Mouse (Mus musculus): Measurements from ENCODE around the gene Arid5a.

Arid5a gene

DNA sequence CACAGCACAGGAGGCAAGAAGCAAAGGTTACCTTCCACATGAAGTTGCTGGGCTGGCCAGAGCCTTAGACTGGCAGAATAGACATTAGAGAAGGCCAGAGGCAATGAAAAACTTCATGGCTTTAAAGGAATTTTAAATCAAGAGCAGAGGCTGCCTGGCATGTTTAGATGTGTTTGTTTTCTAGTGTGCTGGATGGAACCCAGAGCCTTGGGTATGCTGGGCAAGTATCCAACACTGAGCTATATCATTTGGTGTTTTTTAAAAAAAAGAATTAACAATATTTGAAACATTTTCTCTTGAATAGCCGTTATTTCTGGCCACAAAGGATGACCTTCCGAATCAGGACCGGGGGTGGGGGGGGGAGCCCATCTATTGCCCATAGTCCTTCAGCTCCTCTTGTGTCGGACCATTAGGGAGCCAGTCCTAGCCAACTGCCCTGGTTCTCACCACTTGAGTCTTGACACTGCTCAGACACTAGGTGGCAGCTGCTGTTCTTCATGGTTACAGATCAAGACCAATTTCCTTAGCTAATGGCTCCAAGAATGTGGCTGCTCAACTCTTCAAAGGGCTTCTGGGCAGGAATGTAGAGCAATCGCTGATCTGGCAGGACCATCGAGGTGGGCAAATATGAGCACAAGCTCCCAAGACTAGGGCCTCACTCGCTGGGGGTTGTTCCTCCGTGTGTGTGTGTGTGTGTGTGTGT is 16.4 kb downstream of the Arid5a start:
- DNase-seq (ENCODE audit: low read depth, low spot score): peak; percentile 39

DNA sequence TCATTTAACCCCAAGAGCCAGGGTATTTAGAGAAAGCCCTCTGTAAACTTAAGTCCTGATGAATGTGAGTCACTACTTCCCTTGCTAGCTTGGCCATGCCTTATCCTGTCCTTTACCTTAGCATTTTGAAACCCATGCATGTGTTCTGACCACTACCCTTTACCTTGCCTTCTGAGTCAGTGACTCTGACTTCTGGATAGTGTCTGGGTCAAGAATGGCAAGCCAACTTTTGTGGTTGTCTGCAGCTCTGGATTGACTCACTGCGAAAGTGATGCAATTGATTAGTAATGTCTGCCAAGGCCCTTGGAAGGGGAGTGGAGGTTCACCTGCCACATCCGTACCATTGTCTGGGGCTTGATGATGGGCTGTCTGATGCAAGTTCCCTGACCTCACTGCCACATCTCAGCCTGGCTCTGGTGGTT is 18.4 kb downstream of the Arid5a start:
- no peak for DNase-seq (ENCODE audit: low read depth, low spot score)

DNA sequence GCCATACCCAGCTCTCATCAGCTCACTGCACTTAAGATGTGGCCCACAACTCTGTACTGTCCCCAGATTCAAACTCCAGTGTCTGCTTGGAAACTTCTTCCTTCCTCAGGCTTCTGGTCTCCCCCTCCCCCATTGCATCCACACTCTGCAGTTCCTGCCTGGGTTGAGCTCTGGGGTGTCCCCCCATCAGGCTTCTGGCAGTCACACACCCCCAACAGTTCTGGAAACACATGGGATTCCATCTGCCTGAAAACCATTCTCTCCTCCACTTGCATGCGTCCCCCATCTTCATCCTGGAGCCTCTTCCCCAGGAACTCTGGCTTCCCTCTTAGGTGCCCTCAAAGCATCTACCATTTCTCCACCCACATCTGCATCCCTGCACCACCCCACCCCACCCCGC is 19.3 kb downstream of the Arid5a start:
- no peak for DNase-seq (ENCODE audit: low read depth, low spot score)

DNA sequence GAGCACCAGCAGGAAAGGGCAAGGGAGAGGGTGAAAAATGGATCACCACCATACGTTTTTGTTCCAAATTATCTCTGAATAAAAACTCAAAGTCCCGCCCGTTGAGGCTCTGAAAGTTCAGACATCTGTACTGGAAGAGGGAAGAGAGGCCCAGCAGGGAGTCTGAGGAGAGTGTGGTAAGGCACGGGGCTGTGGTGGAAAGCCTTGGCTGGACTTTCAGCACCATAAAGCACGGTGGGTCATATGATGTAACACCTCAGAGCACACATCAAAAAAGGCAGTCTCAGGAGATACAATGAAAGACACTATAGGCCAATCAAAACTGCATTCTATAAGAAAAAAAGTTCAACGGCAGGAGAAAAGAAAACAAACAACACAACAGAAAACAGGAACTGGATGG is 24.2 kb downstream of the Arid5a start:
- DNase-seq (ENCODE audit: low read depth, low spot score): no peak

DNA sequence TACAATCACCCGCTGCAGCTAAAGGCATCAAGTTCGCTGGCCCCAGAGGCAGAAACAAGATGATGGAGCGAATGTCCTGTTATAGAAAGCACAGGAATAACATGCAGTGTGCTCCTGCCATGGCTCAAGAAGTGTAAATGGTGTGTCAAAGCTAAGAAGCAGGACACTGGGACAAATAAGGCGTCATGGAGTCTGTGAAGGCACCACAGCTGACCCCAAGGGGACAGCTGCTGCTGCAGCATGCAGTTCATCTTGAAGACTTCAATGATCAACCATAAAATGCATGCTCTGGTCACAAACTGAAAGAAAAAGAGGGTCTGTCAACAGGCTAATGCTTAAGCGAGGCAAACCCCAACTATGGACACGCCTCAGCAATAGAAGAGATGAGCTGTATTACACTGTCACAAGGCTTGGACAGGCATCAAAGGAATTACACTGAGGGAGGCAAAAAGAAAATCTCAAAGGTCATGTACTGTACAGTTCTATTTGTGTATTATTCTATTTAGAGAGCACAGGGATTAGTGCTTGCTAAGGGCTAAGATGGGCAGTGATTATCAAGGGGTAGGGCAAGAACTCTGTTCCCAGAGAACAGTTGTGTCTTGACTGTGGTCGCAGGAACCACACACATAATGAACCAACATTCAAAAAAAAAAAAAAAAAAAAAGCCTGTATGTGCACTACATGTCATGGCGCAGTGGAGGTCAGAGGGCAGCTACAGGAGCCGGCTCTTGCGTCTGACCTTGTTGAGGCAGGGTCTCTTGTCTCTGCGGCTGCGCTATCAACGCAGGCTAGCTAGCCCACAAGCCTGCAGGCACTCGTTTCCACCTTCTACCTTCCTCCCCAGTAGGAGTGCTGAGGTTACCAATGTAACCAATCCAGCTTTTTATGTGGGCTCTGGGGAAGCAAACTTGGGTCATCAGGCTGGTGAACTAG is 25.7 kb downstream of the Arid5a start:
- no peak for DNase-seq (ENCODE audit: low read depth, low spot score)

DNA sequence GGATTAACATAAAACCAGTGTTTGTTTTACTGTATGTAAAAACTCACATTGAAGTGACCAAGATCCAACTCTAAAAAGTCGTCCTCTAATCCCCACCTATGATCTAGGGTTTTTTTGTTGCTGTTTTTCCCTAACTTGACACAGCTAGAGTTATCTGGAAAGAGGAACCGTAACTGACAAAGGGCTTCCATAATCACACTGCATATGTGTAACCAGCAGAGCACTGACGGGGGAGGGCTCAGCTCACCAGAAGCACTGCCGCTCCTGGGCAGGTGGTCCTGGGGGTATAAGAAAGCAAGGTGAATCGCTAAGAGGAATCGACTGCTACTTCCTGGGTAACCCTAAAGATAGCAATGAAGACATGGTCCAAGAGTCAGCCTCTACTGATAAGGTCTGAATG is 35.0 kb downstream of the Arid5a start:
- DNase-seq (ENCODE audit: low read depth, low spot score): no peak

DNA sequence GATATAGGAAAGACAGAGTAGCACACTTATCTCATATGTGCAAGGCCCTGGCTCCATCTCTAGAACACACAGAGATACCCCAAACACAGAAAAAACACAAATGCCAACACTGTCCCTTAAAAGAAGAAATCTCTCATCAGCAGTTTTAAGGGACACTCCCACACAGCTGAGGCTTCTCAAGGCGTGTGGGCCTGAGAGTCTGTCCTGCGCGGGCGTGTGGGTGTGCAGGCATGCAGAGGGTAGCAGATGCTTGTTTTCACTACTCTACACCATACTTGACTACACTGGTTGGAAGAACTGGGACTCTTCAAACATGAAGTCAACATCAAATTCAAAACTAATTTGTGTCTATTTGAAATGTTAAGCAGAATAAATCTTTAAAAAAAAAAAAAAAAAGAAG is 44.8 kb downstream of the Arid5a start:
- no peak for DNase-seq (ENCODE audit: low read depth, low spot score)

DNA sequence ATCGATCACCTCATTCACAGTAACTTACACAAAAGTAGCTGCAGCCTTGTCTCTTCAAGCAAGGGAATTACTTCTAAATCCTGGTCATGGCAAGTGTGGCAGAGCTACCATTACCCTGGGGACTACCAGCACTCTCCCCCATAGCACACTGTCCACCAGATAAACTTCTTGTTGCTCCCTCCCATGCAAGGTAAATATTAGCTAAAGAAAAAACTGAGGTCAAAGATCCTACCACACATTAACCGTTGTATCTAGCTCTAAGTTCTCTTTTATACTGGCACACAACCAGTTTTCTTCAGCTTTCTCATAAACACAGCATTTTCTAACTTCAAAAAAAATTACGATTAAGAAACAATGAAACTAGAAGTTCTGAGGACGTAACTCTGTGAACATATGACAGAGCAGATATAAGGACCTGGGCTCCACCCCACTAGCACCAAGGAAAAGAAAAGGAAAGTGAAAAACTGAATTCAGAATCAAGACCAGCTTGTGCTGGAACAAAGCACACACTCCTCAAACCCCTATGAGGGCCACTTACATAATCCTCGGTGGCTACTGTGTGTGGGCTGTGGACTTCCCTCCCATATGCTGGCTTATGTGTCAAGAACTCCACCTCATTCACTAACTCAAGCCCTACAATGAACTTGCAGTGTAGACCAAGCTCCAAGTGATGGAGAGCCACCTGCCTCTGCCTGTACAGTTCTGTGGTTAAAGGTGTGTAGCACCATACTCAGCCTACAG is 49.6 kb downstream of the Arid5a start:
- no peak for DNase-seq (ENCODE audit: low read depth, low spot score)

DNA sequence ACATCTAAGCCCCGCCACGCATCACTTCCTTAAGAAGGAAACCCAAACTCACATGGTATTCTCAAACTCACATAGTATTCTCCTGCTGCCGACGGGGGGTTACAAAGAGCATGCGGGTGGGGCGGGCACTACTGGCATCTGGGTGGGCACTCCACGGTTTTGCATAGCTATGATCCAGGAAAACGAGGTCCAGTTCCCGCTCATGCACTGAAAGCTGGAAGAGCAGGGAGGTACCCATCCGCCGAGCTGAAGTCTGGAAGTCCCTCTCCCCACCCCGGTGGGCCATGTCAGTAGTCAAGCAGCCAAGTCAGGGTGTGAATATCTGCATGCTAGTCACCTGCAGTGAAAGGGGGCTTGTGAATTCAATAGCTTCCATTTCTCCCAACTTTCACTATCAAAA is 60.2 kb downstream of the Arid5a start:
- DNase-seq (ENCODE audit: low read depth, low spot score): peak; percentile 3

DNA sequence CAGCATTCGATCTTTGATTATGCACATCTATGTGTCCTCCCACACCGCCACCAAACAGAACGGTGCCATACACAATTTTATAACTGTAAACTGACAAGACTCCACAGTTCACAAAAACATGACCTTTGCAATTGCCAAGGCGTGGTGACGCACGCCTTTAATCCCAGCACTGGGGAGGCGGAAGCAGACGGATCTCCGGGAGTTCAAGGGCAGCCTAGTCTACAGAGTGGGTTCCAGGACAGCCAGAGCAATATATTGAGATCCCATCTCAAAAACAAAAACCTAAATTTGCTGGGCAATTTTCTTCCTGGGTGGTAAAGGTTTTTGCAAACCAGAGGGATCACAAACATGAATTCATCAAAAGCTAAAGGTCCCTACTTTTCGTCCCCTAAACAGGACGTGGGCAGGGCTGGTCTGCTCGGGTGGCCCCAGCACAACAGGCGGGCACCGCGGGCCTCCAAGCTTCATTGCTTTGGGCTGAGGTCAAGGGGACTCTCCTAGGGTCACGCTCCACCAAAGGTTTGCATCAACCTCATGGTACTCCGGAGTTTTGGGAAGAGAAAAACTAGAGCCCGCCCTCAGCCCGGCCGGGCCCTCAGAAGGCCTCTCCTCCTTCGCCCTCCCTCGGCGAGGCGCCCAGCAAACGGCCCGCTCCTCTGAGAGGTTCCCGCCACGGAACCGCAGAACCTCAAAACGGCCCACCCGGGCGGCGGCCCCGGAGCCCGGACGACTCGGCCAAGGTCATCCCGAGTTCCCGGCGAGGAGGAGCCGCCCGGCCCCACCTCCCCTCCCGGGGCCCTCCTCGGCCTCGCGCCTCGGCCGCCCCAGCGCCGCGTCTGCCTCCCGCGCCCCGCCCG is 60.8 kb downstream of the Arid5a start:
- peak; percentile 68 for DNase-seq (ENCODE audit: low read depth, low spot score)

DNA sequence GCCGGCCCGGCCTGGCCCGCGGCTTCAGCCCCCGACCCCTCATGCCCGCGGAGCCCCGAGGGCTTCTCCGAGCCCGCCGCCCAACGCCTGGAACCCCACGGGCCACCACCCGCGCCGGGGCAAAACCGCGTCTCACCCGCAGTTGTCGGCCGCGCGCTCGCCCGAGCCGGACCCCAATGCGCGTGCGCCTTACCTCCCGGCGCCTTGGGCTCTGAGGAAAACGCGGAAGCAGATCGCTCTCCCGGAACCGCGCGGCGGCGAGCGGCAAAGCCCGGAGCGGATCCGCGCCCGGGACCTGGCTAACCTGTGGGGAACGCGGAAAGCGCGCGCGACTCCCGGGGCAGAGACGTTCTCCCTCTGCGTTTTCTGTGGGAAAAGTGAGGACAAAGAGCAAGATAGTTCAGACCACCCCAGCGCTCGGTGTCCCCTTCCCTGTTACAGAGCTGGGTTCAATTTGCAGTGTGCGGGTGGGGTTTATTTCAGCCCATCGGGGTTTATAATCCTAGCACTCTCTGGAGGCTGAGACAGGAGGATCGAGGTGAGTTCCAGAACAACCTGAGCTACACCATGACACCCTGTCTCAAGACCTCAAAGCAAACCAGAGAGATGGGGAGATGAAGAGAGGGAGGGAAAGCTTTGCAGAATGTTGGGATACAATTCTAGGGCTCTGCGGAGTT is 61.6 kb downstream of the Arid5a start, which contains the start of gene Kansl3:
Gene Kansl3, minus strand, starts transcription at position 213 of the 677 bp plus-strand sequence.
- DNase-seq (ENCODE audit: low read depth, low spot score): peak; percentile 94

DNA sequence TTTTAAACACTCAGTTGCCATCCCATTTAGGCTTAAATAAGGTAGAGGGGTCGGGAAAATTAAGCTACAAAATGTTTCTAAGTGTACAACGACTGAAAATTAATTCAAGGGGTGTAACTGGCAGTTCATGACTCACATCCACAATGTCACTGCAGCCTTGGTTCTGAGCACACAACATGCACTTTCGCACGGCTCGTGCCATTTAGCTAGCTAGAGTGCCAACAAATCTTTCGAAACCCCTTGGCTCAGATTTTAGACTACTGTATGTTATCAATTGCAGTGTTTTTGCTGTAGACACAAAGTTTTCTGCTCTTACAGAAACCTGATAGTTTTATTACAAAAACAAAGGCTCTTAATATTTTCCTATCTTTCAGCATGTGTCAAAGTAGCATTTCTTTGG is 63.4 kb downstream of the Arid5a start:
- DNase-seq (ENCODE audit: low read depth, low spot score): no peak

DNA sequence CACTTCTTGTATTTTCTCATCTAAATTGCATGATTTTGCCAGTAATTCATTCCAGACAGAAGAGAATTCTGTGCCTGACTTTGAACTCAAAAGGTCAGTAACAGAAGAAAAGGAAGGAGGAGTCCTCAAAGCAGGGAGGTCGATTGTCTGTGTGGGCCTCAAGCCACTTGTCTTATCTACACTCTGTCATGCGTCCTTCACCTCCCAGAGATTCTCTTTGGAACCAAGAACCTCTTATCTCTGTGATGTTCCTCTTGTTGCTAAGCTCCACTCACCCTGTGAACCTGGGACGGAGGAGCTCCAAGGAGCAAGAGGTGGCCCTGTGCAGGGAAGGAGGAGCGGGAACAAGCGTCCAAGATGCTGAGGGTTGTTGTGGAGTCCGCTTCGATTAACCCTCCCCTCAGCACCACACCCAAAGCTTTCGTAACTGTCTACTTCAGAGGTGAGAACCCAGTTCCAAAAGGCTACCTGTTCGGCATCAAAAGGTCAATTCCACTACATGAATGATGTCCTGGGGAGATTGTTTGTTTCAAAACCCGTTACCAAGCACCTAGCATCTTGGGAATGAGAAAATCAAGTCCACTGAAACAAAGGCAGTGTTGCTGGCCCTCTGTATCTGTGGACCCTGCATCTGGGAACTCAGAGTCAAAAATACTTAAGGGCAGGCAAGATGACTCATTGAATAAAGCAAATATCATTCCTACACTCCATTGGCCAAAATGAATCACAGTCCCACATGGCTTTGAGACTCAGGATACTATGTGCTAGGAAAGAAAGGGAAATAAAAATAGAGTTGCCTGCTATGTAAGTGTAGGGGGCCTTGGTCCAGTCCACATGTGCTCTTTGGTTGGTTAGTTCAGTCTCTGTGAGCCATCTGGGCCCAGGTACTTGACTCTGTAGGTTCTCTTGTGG is 64.7 kb downstream of the Arid5a start, which contains the start of gene Fer1l5:
Gene Fer1l5, plus strand, starts transcription at position 358 of the 912 bp plus-strand sequence.
- no peak for DNase-seq (ENCODE audit: low read depth, low spot score)

Measured in CD4-positive helper T cell, adult 2 months (primary cell).